Mouse (Mus musculus): ENCODE data around the gene March9. TPM values are rescaled to one million over a fixed set of nuclear protein-coding genes. Genes with fewer than 3 reads are reported as not detected.
"Not testable (repeated sequence)": the region's sequence is repeated elsewhere in the genome, so short reads cannot be mapped to it uniquely, and the experiment has no call there.

March9 gene
- polyA plus RNA-seq, 1 experiment = 3.1 TPM

GRCm38 (mm10) chr10:127063239-127063872 lies 3.4 kb upstream of the March9 start, which contains the start of gene Cdk4:
Gene Cdk4 (plus strand): TSS chr10:127063534.
- Histone ChIP-seq H3K36me3 (ENCODE audit: control insufficient read depth, insufficient read depth, low read length) (peaks cover 8% of the 10 kb centered on the region), H3K27me3 (ENCODE audit: control insufficient read depth, insufficient read depth, low read length) (peaks cover 7% of the 10 kb centered on the region), H3K4me3 (ENCODE audit: extremely low read depth, insufficient read depth, insufficient read length) (peak within 1 kb of the TSS; percentile 64), H3K4me1 (ENCODE audit: control insufficient read depth, insufficient read depth, insufficient read length) (peaks cover 10% of the 10 kb centered on the region; the same call in 1 of the 2 replicates), H3K27ac (ENCODE audit: insufficient read depth, low read length) (peak within 1 kb of the TSS; percentile 68)
- TF ChIP-seq POLR2A (IDR thresholded peaks at IDR 0.05; ENCODE audit: low read depth, low read length) (peak; percentile 38; the same call in 1 of the 2 replicates), CTCF (IDR thresholded peaks at IDR 0.05; ENCODE audit: extremely low read depth, insufficient read depth, insufficient read length, insufficient replicate concordance) (no peak)
- 1% methylated on average over 45 of the region's 46 CpGs for WGBS
- peak; percentile 96 for DNase-seq (ENCODE audit: low read depth in 1 of 2, low spot score in 2 of 2)

GRCm38 (mm10) chr10:127062503-127062902 lies 2.5 kb upstream of the March9 start:
- H3K27ac ChIP-seq (ENCODE audit: insufficient read depth, low read length) = no peak overlapping the region
- no peak overlapping the region for H3K4me3 ChIP-seq (ENCODE audit: extremely low read depth, insufficient read depth, insufficient read length)
- peaks cover 5% of the 10 kb centered on the region for H3K36me3 ChIP-seq (ENCODE audit: control insufficient read depth, insufficient read depth, low read length)
- peaks cover 10% of the 10 kb centered on the region; the same call in 1 of the 2 replicates for H3K4me1 ChIP-seq (ENCODE audit: control insufficient read depth, insufficient read depth, insufficient read length)
- TF ChIP-seq CTCF (IDR thresholded peaks at IDR 0.05; ENCODE audit: extremely low read depth, insufficient read depth, insufficient read length, insufficient replicate concordance) (no peak), POLR2A (IDR thresholded peaks at IDR 0.05; ENCODE audit: low read depth, low read length) (no peak)
- no peak for DNase-seq (ENCODE audit: low read depth in 1 of 2, low spot score in 2 of 2)
- H3K27me3 ChIP-seq (ENCODE audit: control insufficient read depth, insufficient read depth, low read length) = peaks cover 7% of the 10 kb centered on the region
- WGBS = 71% methylated on average over 5 of the region's 5 CpGs

GRCm38 (mm10) chr10:127062101-127062500 lies 2.1 kb upstream of the March9 start:
- H3K27me3 ChIP-seq (ENCODE audit: control insufficient read depth, insufficient read depth, low read length); H3K36me3 ChIP-seq (ENCODE audit: control insufficient read depth, insufficient read depth, low read length); H3K27ac ChIP-seq (ENCODE audit: insufficient read depth, low read length); H3K4me3 ChIP-seq (ENCODE audit: extremely low read depth, insufficient read depth, insufficient read length); DNase-seq (ENCODE audit: low read depth in 1 of 2, low spot score in 2 of 2): not testable (repeated sequence)
- peaks cover 10% of the 10 kb centered on the region; the same call in 1 of the 2 replicates for H3K4me1 ChIP-seq (ENCODE audit: control insufficient read depth, insufficient read depth, insufficient read length)
- 88% methylated on average over 4 of the region's 4 CpGs for WGBS

- no peak for DNase-seq (ENCODE audit: low read depth in 1 of 2, low spot score in 2 of 2)
- peaks cover 10% of the 10 kb centered on the region; the same call in 1 of the 2 replicates for H3K4me1 ChIP-seq (ENCODE audit: control insufficient read depth, insufficient read depth, insufficient read length)
- TF ChIP-seq POLR2A (IDR thresholded peaks at IDR 0.05; ENCODE audit: low read depth, low read length) = no peak
- no peak for TF ChIP-seq CTCF (IDR thresholded peaks at IDR 0.05; ENCODE audit: extremely low read depth, insufficient read depth, insufficient read length, insufficient replicate concordance)
- peaks cover 5% of the 10 kb centered on the region for H3K36me3 ChIP-seq (ENCODE audit: control insufficient read depth, insufficient read depth, low read length)
- H3K27me3 ChIP-seq (ENCODE audit: control insufficient read depth, insufficient read depth, low read length) = peaks cover 7% of the 10 kb centered on the region
- 74% methylated on average over 2 of the region's 2 CpGs for WGBS
- H3K4me3 ChIP-seq (ENCODE audit: extremely low read depth, insufficient read depth, insufficient read length) = no peak overlapping the region
- H3K27ac ChIP-seq (ENCODE audit: insufficient read depth, low read length) = no peak overlapping the region
Observed at GRCm38 (mm10) chr10:127061513-127061912, 1.5 kb upstream of the March9 start.

GRCm38 (mm10) chr10:127061085-127061484 lies 1.1 kb upstream of the March9 start:
- H3K27me3 ChIP-seq (ENCODE audit: control insufficient read depth, insufficient read depth, low read length) = peaks cover 7% of the 10 kb centered on the region
- no peak for TF ChIP-seq CTCF (IDR thresholded peaks at IDR 0.05; ENCODE audit: extremely low read depth, insufficient read depth, insufficient read length, insufficient replicate concordance)
- TF ChIP-seq POLR2A (IDR thresholded peaks at IDR 0.05; ENCODE audit: low read depth, low read length) = no peak
- H3K4me1 ChIP-seq (ENCODE audit: control insufficient read depth, insufficient read depth, insufficient read length) = peaks cover 10% of the 10 kb centered on the region; the same call in 1 of the 2 replicates

GRCm38 (mm10) chr10:127059174-127059967 lies 613 bp downstream of the March9 start:
- peak overlapping the region; percentile 55 for H3K4me3 ChIP-seq (ENCODE audit: extremely low read depth, insufficient read depth, insufficient read length)
- DNase-seq (ENCODE audit: low read depth in 1 of 2, low spot score in 2 of 2) = no peak

More at GRCm38 (mm10) chr10:127061085-127061484, 1.1 kb upstream of the March9 start:
- Histone ChIP-seq H3K36me3 (ENCODE audit: control insufficient read depth, insufficient read depth, low read length) (peaks cover 5% of the 10 kb centered on the region), H3K4me3 (ENCODE audit: extremely low read depth, insufficient read depth, insufficient read length) (no peak overlapping the region), H3K27ac (ENCODE audit: insufficient read depth, low read length) (no peak overlapping the region)
- no peak for DNase-seq (ENCODE audit: low read depth in 1 of 2, low spot score in 2 of 2)
- WGBS = 73% methylated on average over 5 of the region's 5 CpGs

More at GRCm38 (mm10) chr10:127059174-127059967, 613 bp downstream of the March9 start:
- TF ChIP-seq CTCF (IDR thresholded peaks at IDR 0.05; ENCODE audit: extremely low read depth, insufficient read depth, insufficient read length, insufficient replicate concordance) (no peak), POLR2A (IDR thresholded peaks at IDR 0.05; ENCODE audit: low read depth, low read length) (no peak)
- no peak overlapping the region for H3K27ac ChIP-seq (ENCODE audit: insufficient read depth, low read length)
- under 1% methylated on average over 48 of the region's 92 CpGs for WGBS
- peaks cover 7% of the 10 kb centered on the region for H3K27me3 ChIP-seq (ENCODE audit: control insufficient read depth, insufficient read depth, low read length)
- peaks cover 15% of the 10 kb centered on the region; the same call in 1 of the 2 replicates for H3K4me1 ChIP-seq (ENCODE audit: control insufficient read depth, insufficient read depth, insufficient read length)
- no peaks in the 10 kb centered on the region for H3K36me3 ChIP-seq (ENCODE audit: control insufficient read depth, insufficient read depth, low read length)

All from spleen, adult 2 months (tissue).